Mouse (Mus musculus) ES-Bruce4 (cell line): Measurements from ENCODE around the gene Nanos1.

ENCODE experiments used
- CTCF ChIP-seq: IDR thresholded peaks from one replicate; pipeline ENCODE4 v1.8.1; 2011; ENCODE audit warnings: low read depth, low read length
- EP300 ChIP-seq: IDR thresholded peaks from 2 replicates; pipeline ENCODE4 v1.6.1; 2011; ENCODE audit warnings: low read depth, low read length; ENCODE audit not compliant: insufficient read depth
- POLR2A ChIP-seq: IDR thresholded peaks from one replicate; pipeline ENCODE4 v1.8.1; 2011; ENCODE audit warnings: low read length; ENCODE audit not compliant: insufficient read depth

DNA sequence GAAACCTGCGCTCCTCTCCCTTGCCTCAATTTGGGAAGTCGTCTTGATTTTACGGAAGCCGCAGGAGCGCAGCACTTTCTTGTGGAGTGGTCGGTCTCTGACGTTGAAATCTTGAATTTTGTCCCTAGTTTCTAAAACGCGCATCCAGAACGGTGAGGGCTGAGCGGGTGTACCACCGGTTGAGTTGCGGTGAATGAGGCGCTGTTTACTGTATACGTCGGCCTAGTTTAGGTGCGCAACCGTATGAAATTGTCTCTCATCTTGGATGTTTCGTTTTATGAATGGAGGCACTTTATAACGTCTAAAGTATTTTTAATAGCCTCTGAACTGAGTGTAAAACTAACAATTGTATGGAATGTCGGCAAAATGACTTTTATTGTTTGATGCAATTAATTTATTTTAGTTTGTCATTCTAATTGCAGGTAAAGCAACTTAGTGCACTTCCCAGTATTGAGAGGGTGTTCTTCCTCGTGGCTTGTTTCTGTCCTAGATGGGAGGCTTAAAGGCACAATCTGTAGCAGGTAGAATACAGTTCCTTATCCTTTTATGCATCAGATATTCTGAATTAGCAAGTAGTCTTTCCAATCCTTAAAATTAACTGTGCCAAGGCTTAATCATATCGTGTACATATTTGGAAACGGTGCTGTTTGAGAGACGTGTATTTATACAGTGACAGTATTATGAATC is 1.5 kb downstream of the Nanos1 start:
- TF ChIP-seq CTCF, result no peak
- no peak for TF ChIP-seq POLR2A
- no peak for TF ChIP-seq EP300
